Mouse (Mus musculus): ENCODE measurements around the gene Crx.

Gene Crx

DNA sequence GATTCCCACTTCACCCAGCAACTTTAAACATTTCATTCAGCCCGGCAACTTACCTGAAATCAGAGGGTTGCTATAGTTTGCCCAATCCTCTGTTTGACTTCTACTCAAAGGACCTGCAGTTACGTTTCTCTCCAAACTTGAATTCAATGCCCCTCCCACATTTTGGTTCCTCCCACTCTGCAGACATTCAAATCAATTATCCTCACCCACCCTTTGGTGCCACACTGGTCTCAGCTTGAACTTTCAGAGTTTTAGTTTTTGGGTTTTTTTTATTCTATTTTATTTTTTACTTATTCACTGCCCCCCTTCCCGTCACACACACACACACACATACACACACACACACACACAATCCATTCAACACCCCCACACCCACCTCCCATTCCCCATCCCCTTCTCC, 40.2 kb downstream of the Crx start, which contains the start of gene Obox6:
Obox6 (minus strand) TSS at position 101 of the 400 bp plus-strand sequence.
- DNase-seq: no peak

All from spleen, adult 18-20 months (tissue).